20 mouse cellular contexts compared by ENCODE assay signal in genomic region chr8:8652388-8652787, GRCm38 (mm10). TPM values are rescaled to one million over a fixed set of nuclear protein-coding genes. Genes with fewer than 3 reads are reported as not detected.
DNase-seq lines count a peak whose midpoint lies in the region; ATAC-seq and TF ChIP-seq lines count a peak whose summit lies in the region.
"Had no signal": no experiment of that assay in that cellular context is flagged by ENCODE, and none has a peak within 500 bp of the region (broad histone marks: within the 10 kb centered on the region; RNA-seq: fewer than 3 reads in every experiment).

No protein-coding gene starts in this region.

- no peaks in the 10 kb centered on the region for H3K9me3 ChIP-seq in hindbrain, embryonic 13.5 days
- no peaks in the 10 kb centered on the region for H3K9me3 ChIP-seq in hindbrain, embryonic 16.5 days (ENCODE audit: control insufficient read depth, low read length)
- H3K9me3 ChIP-seq in lung, postnatal 0 days (ENCODE audit: low read length) = no peaks in the 10 kb centered on the region
- H3K9me3 ChIP-seq in forebrain, embryonic 16.5 days (ENCODE audit: control insufficient read depth, low read length) = no peaks in the 10 kb centered on the region
- H3K9me3 ChIP-seq: embryonic facial prominence, embryonic 12.5 days had no signal

- no peaks in the 10 kb centered on the region for H3K27me3 ChIP-seq in hindbrain, embryonic 13.5 days
- H3K27me3 ChIP-seq in hindbrain, embryonic 16.5 days (replicated peaks; ENCODE audit: control insufficient read depth, insufficient read depth, low read length) = no peaks in the 10 kb centered on the region
- no peaks in the 10 kb centered on the region for H3K27me3 ChIP-seq in lung, postnatal 0 days (replicated peaks; ENCODE audit: insufficient read depth, low read length)
- H3K27me3 ChIP-seq in forebrain, embryonic 16.5 days (replicated peaks; ENCODE audit: control insufficient read depth, insufficient read depth, low read length) = no peaks in the 10 kb centered on the region
- H3K27me3 ChIP-seq in small intestine, adult 2 months (ENCODE audit: control insufficient read depth, insufficient read depth, low read length) = no peaks in the 10 kb centered on the region
- H3K27me3 ChIP-seq: embryonic facial prominence, embryonic 12.5 days; Patski had no signal

- no peak overlapping the region for H3K27ac ChIP-seq in hindbrain, embryonic 13.5 days
- H3K27ac ChIP-seq in hindbrain, embryonic 16.5 days (ENCODE audit: low read depth, low read length) = no peak overlapping the region
- H3K27ac ChIP-seq in lung, postnatal 0 days (ENCODE audit: low read length) = no peak overlapping the region
- no peak overlapping the region for H3K27ac ChIP-seq in forebrain, embryonic 16.5 days (ENCODE audit: low read length)
- peak overlapping the region; percentile 68 for H3K27ac ChIP-seq in small intestine, adult 2 months (ENCODE audit: insufficient read depth, low read depth, low read length)
- H3K27ac ChIP-seq: embryonic facial prominence, embryonic 12.5 days; heart, adult 2 months had no signal

- peaks cover 6% of the 10 kb centered on the region for H3K36me3 ChIP-seq in hindbrain, embryonic 13.5 days
- H3K36me3 ChIP-seq in hindbrain, embryonic 16.5 days (ENCODE audit: control insufficient read depth, insufficient read depth, low read length) = no peaks in the 10 kb centered on the region
- no peaks in the 10 kb centered on the region for H3K36me3 ChIP-seq in lung, postnatal 0 days (ENCODE audit: insufficient read depth, low read length)
- no peaks in the 10 kb centered on the region for H3K36me3 ChIP-seq in forebrain, embryonic 16.5 days (ENCODE audit: control insufficient read depth, insufficient read depth)
- H3K36me3 ChIP-seq in small intestine, adult 2 months (ENCODE audit: control insufficient read depth, insufficient read depth, low read length) = peaks cover 3% of the 10 kb centered on the region

- WGBS in hindbrain, embryonic 13.5 days = 84% methylated on average over 4 of the region's 4 CpGs
- 79% methylated on average over 4 of the region's 4 CpGs for WGBS in hindbrain, embryonic 16.5 days
- WGBS in lung, postnatal 0 days = 74% methylated on average over 4 of the region's 4 CpGs
- WGBS in forebrain, embryonic 16.5 days = 85% methylated on average over 4 of the region's 4 CpGs
- 35% methylated on average over 4 of the region's 4 CpGs for WGBS in small intestine, adult 2 months

- H3K4me1 ChIP-seq in hindbrain, embryonic 13.5 days (replicated peaks) = peaks cover 92% of the 10 kb centered on the region
- peaks cover 48% of the 10 kb centered on the region for H3K4me1 ChIP-seq in hindbrain, embryonic 16.5 days (ENCODE audit: control insufficient read depth, insufficient read depth, low read depth, low read length)
- H3K4me1 ChIP-seq in lung, postnatal 0 days (ENCODE audit: insufficient read depth, low read depth, low read length) = peaks cover 24% of the 10 kb centered on the region
- peaks cover 82% of the 10 kb centered on the region for H3K4me1 ChIP-seq in forebrain, embryonic 16.5 days (replicated peaks; ENCODE audit: control insufficient read depth, insufficient read depth, low read length)
- peaks cover 27% of the 10 kb centered on the region; the same call in 1 of the 2 replicates for H3K4me1 ChIP-seq in small intestine, adult 2 months (ENCODE audit: control insufficient read depth, insufficient read depth, insufficient read length, low read length)

- no peak for ATAC-seq in hindbrain, embryonic 13.5 days (ENCODE audit: low FRiP score)
- ATAC-seq in hindbrain, embryonic 16.5 days = no peak
- no peak for ATAC-seq in lung, postnatal 0 days
- ATAC-seq in forebrain, embryonic 16.5 days = no peak
- ATAC-seq: activated CD4-positive, CD25-positive, alpha-beta regulatory T cell, adult 4 months; Patski had no signal

- no peak for TF ChIP-seq EP300 in lung, postnatal 0 days (IDR thresholded peaks at IDR 0.05)

- no peak overlapping the region for H3K9ac ChIP-seq in hindbrain, embryonic 13.5 days
- H3K9ac ChIP-seq in hindbrain, embryonic 16.5 days (ENCODE audit: low read depth, low read length) = no peak overlapping the region
- H3K9ac ChIP-seq in lung, postnatal 0 days (replicated peaks; ENCODE audit: low read depth) = no peak overlapping the region
- no peak overlapping the region for H3K9ac ChIP-seq in forebrain, embryonic 16.5 days (replicated peaks; ENCODE audit: low read depth, low read length)
- H3K9ac ChIP-seq: embryonic facial prominence, embryonic 12.5 days; lung, embryonic 14.5 days had no signal

- H3K4me3 ChIP-seq in hindbrain, embryonic 13.5 days = no peak overlapping the region
- H3K4me3 ChIP-seq in hindbrain, embryonic 16.5 days (ENCODE audit: low read length) = no peak overlapping the region
- no peak overlapping the region for H3K4me3 ChIP-seq in lung, postnatal 0 days (ENCODE audit: low read depth, low read length)
- no peak overlapping the region; the same call in 1 of the 2 replicates for H3K4me3 ChIP-seq in forebrain, embryonic 16.5 days (replicated peaks; ENCODE audit: low read length)
- no peak overlapping the region for H3K4me3 ChIP-seq in small intestine, adult 2 months (ENCODE audit: low read depth, low read length)
- H3K4me3 ChIP-seq: embryonic facial prominence, embryonic 12.5 days; heart, adult 2 months; myocyte had no signal

- no peak for DNase-seq in lung, postnatal 0 days (ENCODE audit: low spot score)
- no peak for DNase-seq in lung, postnatal 36 days
- no peak for DNase-seq in spleen, postnatal 36 days (ENCODE audit: low spot score in 2 of 2)
- DNase-seq: adrenal gland, postnatal 25 days; cerebellum, adult 8-10 months; gastrocnemius, postnatal 10 days; heart, postnatal 10 days; liver; lung, embryonic 14.5 days; midbrain, embryonic 14.5 days; right cerebral cortex, adult 18-20 months had no signal

- no peak for TF ChIP-seq POLR2A in small intestine, adult 2 months (IDR thresholded peaks at IDR 0.05; ENCODE audit: low read depth, low read length)

- TF ChIP-seq CTCF in lung, postnatal 0 days (IDR thresholded peaks at IDR 0.05) = no peak
- no peak for TF ChIP-seq CTCF in small intestine, adult 2 months (IDR thresholded peaks at IDR 0.05; ENCODE audit: extremely low read depth, insufficient read length, insufficient replicate concordance, low read depth, low read length)

- H3K4me2 ChIP-seq in hindbrain, embryonic 13.5 days = peak overlapping the region; percentile 19; the same call in 1 of the 2 replicates
- H3K4me2 ChIP-seq in hindbrain, embryonic 16.5 days (ENCODE audit: low read length) = no peak overlapping the region
- H3K4me2 ChIP-seq in lung, postnatal 0 days (replicated peaks; ENCODE audit: low read depth, low read length) = 0 out of 2 replicates have a peak overlapping the region, but pooled peaks have one; percentile 1
- peak overlapping the region; percentile 78 for H3K4me2 ChIP-seq in forebrain, embryonic 16.5 days (ENCODE audit: low read length)
- H3K4me2 ChIP-seq: embryonic facial prominence, embryonic 12.5 days; lung, embryonic 14.5 days had no signal

RNA-seq across cellular contexts. Expression of gene Efnb2, which starts 8.7 kb away (rescaled TPM):
- 20.8 and 26.1 TPM in 2 replicates for polyA plus RNA-seq in hindbrain, embryonic 13.5 days (2015; fragmentation: Nextera tagmentation; extraction: Ambion mirVana)
- polyA plus RNA-seq in hindbrain, embryonic 16.5 days (2015; fragmentation: Nextera tagmentation; extraction: Ambion mirVana) = 9.6 and 16.8 TPM in 2 replicates
- polyA plus RNA-seq in lung, postnatal 0 days (2015; fragmentation: Nextera tagmentation; extraction: Ambion mirVana) = 26.7 and 30.1 TPM in 2 replicates
- polyA plus RNA-seq in forebrain, embryonic 16.5 days (2015; fragmentation: Nextera tagmentation; extraction: Ambion mirVana) = 54.6 and 68.2 TPM in 2 replicates
- 29.5 and 77.8 TPM in 2 replicates for polyA plus RNA-seq in small intestine, adult 2 months (2012; rRNA removed)

RNA-seq across cellular contexts. Expression of gene Arglu1, which starts 37.9 kb away (rescaled TPM):
- 187 and 200 TPM in 2 replicates for polyA plus RNA-seq in hindbrain, embryonic 13.5 days (2015; fragmentation: Nextera tagmentation; extraction: Ambion mirVana)
- 111 and 117 TPM in 2 replicates for polyA plus RNA-seq in hindbrain, embryonic 16.5 days (2015; fragmentation: Nextera tagmentation; extraction: Ambion mirVana)
- polyA plus RNA-seq in lung, postnatal 0 days (2015; fragmentation: Nextera tagmentation; extraction: Ambion mirVana) = 126 and 139 TPM in 2 replicates
- polyA plus RNA-seq in forebrain, embryonic 16.5 days (2015; fragmentation: Nextera tagmentation; extraction: Ambion mirVana) = 181 and 192 TPM in 2 replicates
- 6.8 and 12.7 TPM in 2 replicates for polyA plus RNA-seq in small intestine, adult 2 months (2012; rRNA removed)
